Mouse (Mus musculus) midbrain, postnatal 0 days (tissue): ENCODE data around the gene Zranb1. TPM values are rescaled to one million over a fixed set of nuclear protein-coding genes. Genes with fewer than 3 reads are reported as not detected.

Source experiments
- ATAC-seq: fragments of 200-750 bp; cut with Nextera tagmentation; 2 replicates; pipeline ENCODE4 v1.8.0; 2017; ENCODE audit warnings: moderate number of reproducible peaks, mild to moderate bottlenecking, moderate TSS enrichment, moderate library complexity; ENCODE audit not compliant: low FRiP score
- DNase-seq: peaks from one replicate; pipeline ENCODE4 v3.0.0-alpha.2; 2015; ENCODE audit warnings: low spot score
- H3K27ac ChIP-seq: fragments of 300-500 bp; sonication (generic); 2 replicates; pipeline ENCODE4 v1.5.1; 2014; ENCODE audit warnings: low read depth, mild to moderate bottlenecking, low read length, mixed read lengths
- H3K27me3 ChIP-seq: fragments of 300-500 bp; sonication (generic); 2 replicates; pipeline ENCODE4 v1.6.1; 2014; ENCODE audit warnings: low read length, control low read depth, mixed read lengths; ENCODE audit not compliant: insufficient read depth
- H3K36me3 ChIP-seq: fragments of 300-500 bp; sonication (generic); 2 replicates; pipeline ENCODE4 v1.6.1; 2014; ENCODE audit warnings: low read length, control low read depth, mixed read lengths; ENCODE audit not compliant: insufficient read depth
- H3K4me1 ChIP-seq: fragments of 300-500 bp; sonication (generic); 2 replicates; pipeline ENCODE4 v1.6.1; 2014; ENCODE audit warnings: mild to moderate bottlenecking, control low read depth, antibody characterized with exemption, low read length, mixed read lengths; ENCODE audit not compliant: insufficient read depth
- H3K4me2 ChIP-seq: fragments of 300-500 bp; sonication (generic); 2 replicates; pipeline ENCODE4 v1.6.1; 2014; ENCODE audit warnings: low read depth, mild to moderate bottlenecking, low read length, mixed read lengths; ENCODE audit not compliant: poor library complexity, severe bottlenecking
- H3K4me3 ChIP-seq: fragments of 300-500 bp; sonication (generic); 2 replicates; pipeline ENCODE4 v1.5.1; 2014; ENCODE audit warnings: low read depth, mild to moderate bottlenecking, low read length, moderate library complexity
- H3K9ac ChIP-seq: fragments of 300-500 bp; sonication (generic); replicated peaks from 2 replicates; pipeline ENCODE4 v1.6.1; 2014; ENCODE audit warnings: mild to moderate bottlenecking, low read length, moderate library complexity, mixed read lengths; ENCODE audit not compliant: poor library complexity, severe bottlenecking
- H3K9me3 ChIP-seq: fragments of 300-500 bp; sonication (generic); 2 replicates; pipeline ENCODE4 v1.6.1; 2016; ENCODE audit warnings: low read length, control low read depth
- CTCF ChIP-seq: IDR thresholded peaks from 2 replicates; pipeline ENCODE4 v1.5.1; 2016; ENCODE audit warnings: antibody characterized with exemption, mild to moderate bottlenecking
- WGBS: fragments of 180-500 bp; shearing (Covaris S2); extraction: QIAGEN DNeasy Blood & Tissue Kit; methylation state at CpG from one replicate; pipeline ENCODE4 v1.1.7; 2014; 5-methylcytosine and 5-hydroxymethylcytosine counted together
- polyA plus RNA-seq: library from polyadenylated mRNA; unstranded; fragments of >200 nt; fragmentation: Nextera tagmentation; extraction: Ambion mirVana; gene quantifications from 2 replicates; pipeline ENCODE4 v1.2.1, GENCODE M21; 2015
- total RNA-seq: library from RNA; depleted of rRNA; stranded (reverse); fragments of >200 nt; gene quantifications from 2 replicates; pipeline ENCODE4 v1.2.3, GENCODE M21; 2014

The Zranb1 gene
- total and polyA plus RNA-seq, 2 experiments from 2014 or later = 28.2 to 45.1 TPM

- no peaks in the 10 kb centered on the region for H3K36me3 ChIP-seq
- ATAC-seq (no peak), DNase-seq (no peak)
- WGBS = 82% methylated on average over 11 of the region's 11 CpGs
- no peak overlapping the region for H3K27ac ChIP-seq
- H3K9ac ChIP-seq = no peak overlapping the region
- H3K9me3 ChIP-seq = no peaks in the 10 kb centered on the region
- no peak for TF ChIP-seq CTCF
- H3K4me1 ChIP-seq = peaks cover 4% of the 10 kb centered on the region; the same call in 1 of the 2 replicates
- H3K4me3 ChIP-seq = no peak overlapping the region
- H3K4me2 ChIP-seq = no peak overlapping the region
- H3K27me3 ChIP-seq = no peaks in the 10 kb centered on the region
Observed at GRCm38 (mm10) chr7:133007343-133007742, 76.4 kb downstream of the Zranb1 start.

GRCm38 (mm10) chr7:133008663-133009062, 77.7 kb downstream of the Zranb1 start:
- no peak for TF ChIP-seq CTCF
- H3K27ac ChIP-seq = no peak overlapping the region
- H3K9me3 ChIP-seq = no peaks in the 10 kb centered on the region
- no peaks in the 10 kb centered on the region for H3K27me3 ChIP-seq
- H3K4me3 ChIP-seq = no peak overlapping the region
- no peak for ATAC-seq
- 84% methylated on average over 4 of the region's 4 CpGs for WGBS
- no peak overlapping the region for H3K4me2 ChIP-seq
- peaks cover 4% of the 10 kb centered on the region; the same call in 1 of the 2 replicates for H3K4me1 ChIP-seq
- H3K36me3 ChIP-seq = no peaks in the 10 kb centered on the region
- no peak overlapping the region for H3K9ac ChIP-seq
- DNase-seq = no peak

- no peak overlapping the region for H3K9ac ChIP-seq
- no peak overlapping the region for H3K4me3 ChIP-seq
- no peaks in the 10 kb centered on the region for H3K9me3 ChIP-seq
- H3K4me1 ChIP-seq = peaks cover 9% of the 10 kb centered on the region; the same call in 1 of the 2 replicates
- no peak for ATAC-seq
- WGBS = 82% methylated on average over 8 of the region's 8 CpGs
- no peak overlapping the region for H3K4me2 ChIP-seq
- DNase-seq = no peak
- H3K27me3 ChIP-seq = no peaks in the 10 kb centered on the region
- TF ChIP-seq CTCF = no peak
- H3K27ac ChIP-seq = no peak overlapping the region
- no peaks in the 10 kb centered on the region for H3K36me3 ChIP-seq
Observed at GRCm38 (mm10) chr7:133009676-133010075, 78.7 kb downstream of the Zranb1 start.

GRCm38 (mm10) chr7:133010477-133010876, 79.5 kb downstream of the Zranb1 start:
- no peak overlapping the region for H3K9ac ChIP-seq
- H3K4me2 ChIP-seq = no peak overlapping the region
- ATAC-seq (no peak), DNase-seq (no peak)
- H3K36me3 ChIP-seq = no peaks in the 10 kb centered on the region
- peaks cover 12% of the 10 kb centered on the region; the same call in 1 of the 2 replicates for H3K4me1 ChIP-seq
- H3K9me3 ChIP-seq = no peaks in the 10 kb centered on the region
- 89% methylated on average over 3 of the region's 3 CpGs for WGBS
- peak overlapping the region; percentile 52; the same call in 1 of the 2 replicates for H3K27ac ChIP-seq
- no peaks in the 10 kb centered on the region for H3K27me3 ChIP-seq
- H3K4me3 ChIP-seq = no peak overlapping the region
- no peak for TF ChIP-seq CTCF

DNA sequence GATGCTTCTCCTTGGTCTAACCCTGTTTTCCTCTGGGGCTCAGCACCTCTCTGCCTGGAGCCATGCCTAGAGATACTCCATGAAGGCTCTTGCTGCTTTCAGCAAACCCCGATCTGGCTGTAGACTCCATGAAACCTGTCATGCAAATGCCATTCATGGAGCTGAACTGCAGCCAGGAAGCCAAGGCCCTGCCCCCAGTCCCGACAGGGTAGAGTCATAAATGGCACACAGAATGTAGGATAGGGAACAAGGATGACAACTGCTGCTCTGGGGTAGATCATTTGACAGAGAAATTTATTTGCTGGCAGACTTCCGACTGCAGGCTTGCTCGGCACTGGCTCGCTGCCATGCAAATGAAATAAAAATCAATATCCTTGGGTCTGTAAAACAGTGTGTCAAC, 80.2 kb downstream of the Zranb1 start:
- Histone ChIP-seq H3K4me1 (peaks cover 15% of the 10 kb centered on the region; the same call in 1 of the 2 replicates), H3K9ac (no peak overlapping the region), H3K4me2 (no peak overlapping the region), H3K36me3 (no peaks in the 10 kb centered on the region), H3K27me3 (no peaks in the 10 kb centered on the region), H3K27ac (no peak overlapping the region), H3K9me3 (no peaks in the 10 kb centered on the region), H3K4me3 (no peak overlapping the region)
- TF ChIP-seq CTCF = no peak
- ATAC-seq = no peak
- peak; percentile 80 for DNase-seq
- 16% methylated on average over 5 of the region's 5 CpGs for WGBS

- TF ChIP-seq CTCF = no peak
- Histone ChIP-seq H3K9me3 (no peaks in the 10 kb centered on the region), H3K4me2 (no peak overlapping the region), H3K9ac (no peak overlapping the region), H3K27me3 (no peaks in the 10 kb centered on the region), H3K4me3 (no peak overlapping the region), H3K27ac (no peak overlapping the region), H3K4me1 (peaks cover 15% of the 10 kb centered on the region; the same call in 1 of the 2 replicates), H3K36me3 (no peaks in the 10 kb centered on the region)
- ATAC-seq = no peak
- 28% methylated on average over 4 of the region's 4 CpGs for WGBS
- peak; percentile 63 for DNase-seq
Observed at GRCm38 (mm10) chr7:133011611-133012010, 80.7 kb downstream of the Zranb1 start.
